Comparison of ENCODE assay signal across 11 mouse cellular contexts in the genomic region with DNA sequence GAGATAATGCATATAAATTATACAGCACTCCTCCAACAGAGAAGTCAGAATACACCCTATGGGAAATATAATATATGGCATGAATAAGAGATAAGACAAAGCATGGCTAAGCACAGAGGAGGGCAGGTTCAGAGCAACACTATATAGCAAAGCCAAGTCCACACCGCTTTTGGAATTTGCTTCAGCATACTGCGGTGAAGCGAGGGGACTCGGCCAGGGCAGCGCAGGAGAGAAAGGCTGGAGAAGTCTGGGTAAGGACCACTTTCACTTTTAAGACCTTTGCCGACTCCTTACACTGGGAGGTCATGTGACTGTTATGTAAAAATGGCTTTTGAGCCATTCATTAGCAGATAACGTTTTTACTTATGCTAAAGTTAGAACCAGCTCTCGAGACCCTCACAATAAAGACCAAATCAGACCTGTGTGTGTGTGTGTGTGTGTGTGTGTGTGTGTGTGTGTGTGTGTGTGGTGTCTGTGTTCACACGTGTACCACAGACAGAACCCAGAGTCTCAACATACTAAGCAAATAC. TPM values are rescaled to one million over a fixed set of nuclear protein-coding genes. Genes with fewer than 3 reads are reported as not detected.
DNase-seq lines count a peak whose midpoint lies in the region; ATAC-seq and TF ChIP-seq lines count a peak whose summit lies in the region.
"Had no signal": no experiment of that assay in that cellular context is flagged by ENCODE, and none has a peak within 500 bp of the region (broad histone marks: within the 10 kb centered on the region; RNA-seq: fewer than 3 reads in every experiment).

No protein-coding gene starts in this region.

- H3K4me2 ChIP-seq in liver, embryonic 11.5 days, result peak overlapping the region; percentile 83
- H3K4me2 ChIP-seq in CH12.LX (ENCODE audit: insufficient read depth, low read depth, poor library complexity, severe bottlenecking), result peak overlapping the region; percentile 81
- H3K4me2 ChIP-seq in lung, postnatal 0 days (replicated peaks; ENCODE audit: low read depth, low read length), result no peak overlapping the region

- H3K27ac ChIP-seq in liver, embryonic 11.5 days (ENCODE audit: low read depth, low read length), result no peak overlapping the region
- no peak overlapping the region for H3K27ac ChIP-seq in CH12.LX (ENCODE audit: insufficient read depth, low read depth)
- no peak overlapping the region for H3K27ac ChIP-seq in bone marrow macrophage, adult 2 months (ENCODE audit: insufficient read depth, low read depth, low read length)
- H3K27ac ChIP-seq in lung, postnatal 0 days (ENCODE audit: low read length), result no peak overlapping the region
- H3K27ac ChIP-seq: forebrain, embryonic 12.5 days had no signal

- TF ChIP-seq POLR2A in CH12.LX (IDR thresholded peaks at IDR 0.05; ENCODE audit: low read depth, low read length), result no peak
- no peak for TF ChIP-seq POLR2A in bone marrow macrophage, adult 2 months (IDR thresholded peaks at IDR 0.05; ENCODE audit: borderline replicate concordance, low read depth, low read length)

- H3K4me1 ChIP-seq in liver, embryonic 11.5 days (replicated peaks; ENCODE audit: control insufficient read depth, insufficient read depth, low read length), result peaks cover 10% of the 10 kb centered on the region
- H3K4me1 ChIP-seq in CH12.LX (ENCODE audit: control insufficient read depth in 1 of 2, insufficient read depth in 2 of 2), result peaks cover 5 to 35% of the 10 kb centered on the region in 2 experiments
- peaks cover 23% of the 10 kb centered on the region for H3K4me1 ChIP-seq in bone marrow macrophage, adult 2 months (ENCODE audit: control insufficient read depth, insufficient read depth, low read length)
- peaks cover 13% of the 10 kb centered on the region; the same call in 1 of the 2 replicates for H3K4me1 ChIP-seq in lung, postnatal 0 days (ENCODE audit: insufficient read depth, low read depth, low read length)

- TF ChIP-seq EP300 in CH12.LX (IDR thresholded peaks at IDR 0.05; ENCODE audit: low read length), result no peak
- no peak for TF ChIP-seq EP300 in lung, postnatal 0 days (IDR thresholded peaks at IDR 0.05)

- no peak for TF ChIP-seq RAD21 in CH12.LX (IDR thresholded peaks at IDR 0.05; ENCODE audit: low read depth, low read length)

- dilution Hi-C loops in CH12.LX (cut with MboI; ENCODE audit: extremely low pct_ligation_motif_present, extremely low pct_unique_long_range_greater_than_20kb, low sequenced_read_pairs), result no loop called here

- in situ Hi-C loops in CH12.LX (cut with MboI; ENCODE audit: low pct_ligation_motif_present, low pct_unique_long_range_greater_than_20kb, low sequenced_read_pairs), result loop anchor here (10.0 to 25.0 kb wide), 2 partner anchors 158 to 736 kb away; no protein-coding TSS in a partner anchor

- no peak overlapping the region for H3K9ac ChIP-seq in liver, embryonic 11.5 days (ENCODE audit: low read depth, low read length)
- peak overlapping the region; percentile 34; the same call in 1 of the 2 replicates for H3K9ac ChIP-seq in CH12.LX (ENCODE audit: insufficient read depth, low read depth)
- no peak overlapping the region for H3K9ac ChIP-seq in lung, postnatal 0 days (replicated peaks; ENCODE audit: low read depth)

- H3K27me3 ChIP-seq in liver, embryonic 11.5 days (replicated peaks; ENCODE audit: control insufficient read depth, insufficient read depth, low read length), result no peaks in the 10 kb centered on the region
- no peaks in the 10 kb centered on the region for H3K27me3 ChIP-seq in CH12.LX (replicated peaks)
- no peaks in the 10 kb centered on the region for H3K27me3 ChIP-seq in lung, postnatal 0 days (replicated peaks; ENCODE audit: insufficient read depth, low read length)
- H3K27me3 ChIP-seq: forebrain, embryonic 12.5 days; limb, embryonic 13.5 days had no signal

- no peaks in the 10 kb centered on the region for H3K9me3 ChIP-seq in liver, embryonic 11.5 days (ENCODE audit: control insufficient read depth, low read length)
- H3K9me3 ChIP-seq in CH12.LX (replicated peaks; ENCODE audit: low read length), result no peaks in the 10 kb centered on the region
- no peaks in the 10 kb centered on the region for H3K9me3 ChIP-seq in lung, postnatal 0 days (ENCODE audit: low read length)
- H3K9me3 ChIP-seq: forebrain, embryonic 12.5 days; heart, embryonic 10.5 days; limb, embryonic 13.5 days had no signal

- no peak for ATAC-seq in liver, embryonic 11.5 days (replicated peaks; ENCODE audit: low FRiP score)
- 0 out of 2 replicates have a peak, but pooled peaks have one; percentile 7 for ATAC-seq in megakaryocyte-erythroid progenitor cell, adult 5-6 weeks (replicated peaks; ENCODE audit: low FRiP score, low TSS enrichment, poor library complexity, severe bottlenecking)
- no peak for ATAC-seq in lung, postnatal 0 days

- H3K79me2 ChIP-seq in CH12.LX (replicated peaks; ENCODE audit: control insufficient read depth, extremely low read depth, insufficient read depth, poor library complexity, severe bottlenecking), result no peaks in the 10 kb centered on the region

- H3K36me3 ChIP-seq in liver, embryonic 11.5 days (ENCODE audit: control insufficient read depth, insufficient read depth, low read length), result no peaks in the 10 kb centered on the region
- peaks cover 0 to 9% of the 10 kb centered on the region in 2 experiments for H3K36me3 ChIP-seq in CH12.LX (replicated peaks in 1 of 2; ENCODE audit: control insufficient read depth in 1 of 2, insufficient read depth in 1 of 2, low read length in 1 of 2)
- no peaks in the 10 kb centered on the region for H3K36me3 ChIP-seq in lung, postnatal 0 days (ENCODE audit: insufficient read depth, low read length)
- H3K36me3 ChIP-seq: forebrain, embryonic 12.5 days had no signal

- TF ChIP-seq CTCF in CH12.LX (conservative IDR thresholded peaks at IDR 0.05 in 1 of 2, IDR thresholded peaks at IDR 0.05 in 1 of 2; ENCODE audit: low read depth in 2 of 2, low read length in 2 of 2), result no peak
- no peak for TF ChIP-seq CTCF in bone marrow macrophage, adult 2 months (IDR thresholded peaks at IDR 0.05; ENCODE audit: low read depth, low read length)
- TF ChIP-seq CTCF in lung, postnatal 0 days (IDR thresholded peaks at IDR 0.05), result no peak

- no peak for DNase-seq in liver, embryonic 11.5 days (ENCODE audit: low spot score)
- DNase-seq in liver (no peak), CH12.LX (ENCODE audit: extremely low read depth) (peak; percentile 33)
- no peak for DNase-seq in left cerebral cortex, adult 11 months (ENCODE audit: low spot score)
- DNase-seq in lung, postnatal 0 days (ENCODE audit: low spot score), result no peak
- DNase-seq: kidney, adult 2 months had no signal

- H3K4me3 ChIP-seq in liver, embryonic 11.5 days (ENCODE audit: low read depth, low read length), result no peak overlapping the region
- peak overlapping the region; percentile 44 to 91 (median 71) for H3K4me3 ChIP-seq in CH12.LX (replicated peaks in 1 of 3; ENCODE audit: low read depth in 2 of 3, low read length in 2 of 3, poor library complexity in 1 of 3)
- H3K4me3 ChIP-seq in bone marrow macrophage, adult 2 months (ENCODE audit: insufficient read depth, low read length), result peak overlapping the region; percentile 51
- H3K4me3 ChIP-seq in lung, postnatal 0 days (ENCODE audit: low read depth, low read length), result no peak overlapping the region

- 75% methylated on average over 9 of the region's 9 CpGs for WGBS in liver, embryonic 11.5 days
- 74% methylated on average over 9 of the region's 9 CpGs for WGBS in lung, postnatal 0 days

TF ChIP-seq in CH12.LX, 34 proteins besides CTCF, POLR2A, EP300 and RAD21:
- TF ChIP-seq MAZ (IDR thresholded peaks at IDR 0.05; ENCODE audit: low read depth, low read length) (no peak), MXI1 (IDR thresholded peaks at IDR 0.05; ENCODE audit: low read depth, low read length) (peak; percentile 60), MAX (IDR thresholded peaks at IDR 0.05; ENCODE audit: low read length) (peak; percentile 50; the same call in 1 of the 2 replicates), JUN (IDR thresholded peaks at IDR 0.05; ENCODE audit: insufficient read depth, low read depth, low read length) (no peak), POLR2AphosphoS2 (IDR thresholded peaks at IDR 0.05; ENCODE audit: low read depth, low read length) (no peak), MEF2A (IDR thresholded peaks at IDR 0.05; ENCODE audit: borderline replicate concordance, low read depth, low read length) (no peak), MAFK (IDR thresholded peaks at IDR 0.05; ENCODE audit: insufficient replicate concordance, low read length) (no peak), JUND (conservative IDR thresholded peaks at IDR 0.05; ENCODE audit: low read depth, low read length) (no peak), USF1 (IDR thresholded peaks at IDR 0.05; ENCODE audit: low read depth, low read length) (peak; percentile 81), USF2 (conservative IDR thresholded peaks at IDR 0.05; ENCODE audit: low read depth, low read length) (peak; percentile 77), BHLHE40 (IDR thresholded peaks at IDR 0.05; ENCODE audit: low read depth, low read length) (peak; percentile 78)

RNA-seq across cellular contexts. Expression of a gene that starts 1.3 kb away (rescaled TPM):
- polyA plus RNA-seq in liver, embryonic 11.5 days (2014; fragmentation: Nextera tagmentation; extraction: Ambion mirVana), result 1.3 and 2.1 TPM in 2 replicates
- total RNA-seq in CH12.LX (2012; rRNA removed) (3.4 and 4.4 TPM in 2 replicates), CH12.LX (2014; rRNA removed) (2.2 and 2.7 TPM in 2 replicates)
- 2.1 and 3.3 TPM in 2 replicates for polyA plus RNA-seq in CH12.LX (2012; ENCODE audit: insufficient read length, low read depth)
- polyA plus RNA-seq in bone marrow macrophage, adult 2 months (2012; ENCODE audit: insufficient read depth, insufficient read length, missing spikeins), result 1.2 and 1.8 TPM in 2 replicates
- total RNA-seq in megakaryocyte-erythroid progenitor cell, adult 5-6 weeks (2014; fragmentation: Nextera tagmentation), result 1.0 and 1.1 TPM in 2 replicates
- 1.2 and 4.8 TPM in 2 replicates for total RNA-seq in megakaryocyte-erythroid progenitor cell, adult 5-6 weeks (2017)
- 2.7 and 2.8 TPM in 2 replicates for polyA plus RNA-seq in lung, postnatal 0 days (2015; fragmentation: Nextera tagmentation; extraction: Ambion mirVana)

RNA-seq across cellular contexts. Expression of a gene that starts 48.8 kb away (rescaled TPM):
- polyA plus RNA-seq in liver, embryonic 11.5 days (2014; fragmentation: Nextera tagmentation; extraction: Ambion mirVana), result 22.3 and 23.2 TPM in 2 replicates
- total RNA-seq in CH12.LX (2012; rRNA removed) (27.2 and 31.8 TPM in 2 replicates), CH12.LX (2014; rRNA removed) (29.7 and 30.3 TPM in 2 replicates)
- 29.7 and 34.0 TPM in 2 replicates for polyA plus RNA-seq in CH12.LX (2012; ENCODE audit: insufficient read length, low read depth)
- 11.4 and 15.8 TPM in 2 replicates for polyA plus RNA-seq in bone marrow macrophage, adult 2 months (2012; ENCODE audit: insufficient read depth, insufficient read length, missing spikeins)
- total RNA-seq in megakaryocyte-erythroid progenitor cell, adult 5-6 weeks (2014; fragmentation: Nextera tagmentation), result 23.5 and 37.1 TPM in 2 replicates
- 27.3 and 30.1 TPM in 2 replicates for total RNA-seq in megakaryocyte-erythroid progenitor cell, adult 5-6 weeks (2017)
- polyA plus RNA-seq in lung, postnatal 0 days (2015; fragmentation: Nextera tagmentation; extraction: Ambion mirVana), result 3.6 and 4.0 TPM in 2 replicates

Comparison
In these comparisons a context has a peak if more than half of its experiments do, and no peak if none do; other contexts are left out.
1. H3K4me3 ChIP-seq: peak in CH12.LX (3 of 3) and bone marrow macrophage, adult 2 months (single experiment); none in liver, embryonic 11.5 days (single experiment) and lung, postnatal 0 days (single experiment).